Mouse (Mus musculus): ENCODE measurements at regions not wholly inside any gene's neighbourhood (a gene's known extent, or its start where the extent isn't known, plus 50 kb on each side); places are given as distances from the start of the nearest gene placed in this dataset.

DNA sequence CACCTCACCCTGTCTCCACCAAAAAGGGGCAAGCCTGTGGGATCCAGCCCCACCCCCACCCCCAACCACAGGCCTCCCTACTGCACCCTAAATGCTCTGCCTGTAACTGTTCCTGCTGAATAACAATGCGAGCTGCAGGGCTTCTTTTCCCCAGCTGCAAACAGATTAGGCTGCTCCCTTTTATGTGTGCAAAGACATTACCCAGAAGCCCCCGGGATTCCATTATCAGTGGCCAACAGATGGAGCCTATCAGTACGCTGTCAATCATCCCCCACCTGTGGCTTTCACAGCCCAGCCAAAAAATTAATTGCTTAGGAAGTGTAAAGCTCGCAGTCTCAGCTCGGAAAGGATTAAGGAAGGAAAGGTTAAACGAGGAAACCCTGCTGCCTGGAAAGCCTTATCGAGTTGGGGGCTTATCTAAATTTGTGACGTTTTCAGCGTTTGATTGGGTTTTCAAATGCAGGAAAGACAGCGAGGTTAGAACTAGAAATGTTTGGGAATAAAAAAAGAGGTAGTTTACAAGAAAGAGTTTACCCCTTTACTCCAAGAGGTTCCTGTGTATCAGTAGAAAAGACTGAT, 263.2 kb upstream of the Myo3a start:
- H3K27me3 ChIP-seq (ENCODE audit: control insufficient read depth, insufficient read depth, low read length): no peaks in the 10 kb centered on the region
- peak overlapping the region; percentile 68 for H3K4me2 ChIP-seq (ENCODE audit: low read depth)
- peak overlapping the region; percentile 21 to 34; a peak in 3 of 4 replicates for H3K4me3 ChIP-seq (ENCODE audit: insufficient read depth in 1 of 2, low read depth in 2 of 2, low read length in 2 of 2)
- peak overlapping the region; percentile 32 for H3K9ac ChIP-seq (replicated peaks)
- WGBS (ENCODE audit: insufficient replicate concordance): 1% methylated on average over 10 of the region's 10 CpGs
- peaks cover 15 to 19% of the 10 kb centered on the region in 2 experiments for H3K4me1 ChIP-seq (replicated peaks; ENCODE audit: control insufficient read depth in 2 of 2, insufficient read depth in 2 of 2, low read length in 1 of 2)
- no peak for TF ChIP-seq CTCF (IDR thresholded peaks at IDR 0.05; ENCODE audit: low read depth)
- peak; percentile 89 for TF ChIP-seq EP300 (IDR thresholded peaks at IDR 0.05; ENCODE audit: low read depth)
- ATAC-seq (ENCODE audit: insufficient read depth): peak; percentile 93
- no peaks in the 10 kb centered on the region for H3K36me3 ChIP-seq (replicated peaks; ENCODE audit: control insufficient read depth, insufficient read depth, low read depth)
- H3K9me3 ChIP-seq (ENCODE audit: control insufficient read depth, low read length): no peaks in the 10 kb centered on the region
- H3K27ac ChIP-seq: peak overlapping the region; percentile 82
- DNase-seq (ENCODE audit: low read depth in 3 of 3, low spot score in 3 of 3): peak; percentile 78 to 81 (median 79)

DNA sequence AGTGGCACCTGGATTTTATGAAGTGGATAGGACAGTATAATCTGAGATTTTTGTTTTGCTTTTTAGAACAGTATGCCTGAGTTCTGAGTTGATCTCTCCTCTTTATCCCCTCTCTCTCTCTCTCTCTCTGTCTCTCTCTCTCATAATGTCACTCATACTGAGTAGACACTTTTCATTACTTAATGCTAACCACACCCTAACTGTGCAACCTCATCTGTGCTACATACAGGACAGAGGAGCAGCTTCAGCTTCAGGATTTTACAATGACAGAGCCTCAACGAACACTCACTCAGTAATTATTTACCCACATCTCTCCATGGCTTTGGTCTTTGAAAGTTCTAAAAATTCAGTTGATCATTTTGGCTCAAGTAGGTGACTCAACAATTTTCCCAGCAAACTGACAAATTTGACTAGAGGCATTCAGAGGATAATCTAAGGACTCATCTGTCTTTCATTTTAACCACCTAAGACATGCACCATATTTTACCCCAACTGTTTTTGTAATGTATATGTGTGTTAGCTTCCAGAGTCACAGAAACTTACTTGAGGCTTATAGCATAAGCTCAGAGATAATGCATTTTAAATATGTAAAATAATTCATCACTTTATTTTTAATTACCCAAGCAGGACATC, 256.4 kb upstream of the Myo3a start:
- ATAC-seq (ENCODE audit: insufficient read depth) (no peak), DNase-seq (ENCODE audit: low read depth in 3 of 3, low spot score in 3 of 3) (no peak)
- Histone ChIP-seq H3K4me3 (ENCODE audit: insufficient read depth in 1 of 2, low read depth in 2 of 2, low read length in 2 of 2) (no peak overlapping the region), H3K27ac (no peak overlapping the region), H3K36me3 (replicated peaks; ENCODE audit: control insufficient read depth, insufficient read depth, low read depth) (no peaks in the 10 kb centered on the region), H3K4me1 (replicated peaks; ENCODE audit: control insufficient read depth in 2 of 2, insufficient read depth in 2 of 2, low read length in 1 of 2) (peaks cover 0 to 6% of the 10 kb centered on the region in 2 experiments; a peak in 2 of 4 replicates), H3K9ac (replicated peaks) (no peak overlapping the region), H3K27me3 (ENCODE audit: control insufficient read depth, insufficient read depth, low read length) (no peaks in the 10 kb centered on the region), H3K4me2 (ENCODE audit: low read depth) (no peak overlapping the region), H3K9me3 (ENCODE audit: control insufficient read depth, low read length) (no peaks in the 10 kb centered on the region)
- WGBS (ENCODE audit: insufficient replicate concordance): 15% methylated on average over 1 of the region's 1 CpGs
- TF ChIP-seq CTCF (IDR thresholded peaks at IDR 0.05; ENCODE audit: low read depth) (no peak), EP300 (IDR thresholded peaks at IDR 0.05; ENCODE audit: low read depth) (no peak)

- H3K4me1 ChIP-seq (replicated peaks; ENCODE audit: control insufficient read depth in 2 of 2, insufficient read depth in 2 of 2, low read length in 1 of 2): peaks cover 0 to 10% of the 10 kb centered on the region in 2 experiments; a peak in 2 of 4 replicates
- H3K9me3 ChIP-seq (ENCODE audit: control insufficient read depth, low read length): no peaks in the 10 kb centered on the region
- ATAC-seq (ENCODE audit: insufficient read depth) (peak; percentile 39; the same call in 1 of the 2 replicates), DNase-seq (ENCODE audit: low read depth in 3 of 3, low spot score in 3 of 3) (no peak)
- H3K9ac ChIP-seq (replicated peaks): no peak overlapping the region
- H3K36me3 ChIP-seq (replicated peaks; ENCODE audit: control insufficient read depth, insufficient read depth, low read depth): no peaks in the 10 kb centered on the region
- 10% methylated on average over 3 of the region's 3 CpGs for WGBS (ENCODE audit: insufficient replicate concordance)
- TF ChIP-seq EP300 (IDR thresholded peaks at IDR 0.05; ENCODE audit: low read depth) (peak; percentile 34; the same call in 1 of the 2 replicates), CTCF (IDR thresholded peaks at IDR 0.05; ENCODE audit: low read depth) (no peak)
- H3K4me2 ChIP-seq (ENCODE audit: low read depth): no peak overlapping the region
- no peak overlapping the region for H3K4me3 ChIP-seq (ENCODE audit: insufficient read depth in 1 of 2, low read depth in 2 of 2, low read length in 2 of 2)
- no peaks in the 10 kb centered on the region for H3K27me3 ChIP-seq (ENCODE audit: control insufficient read depth, insufficient read depth, low read length)
- H3K27ac ChIP-seq: no peak overlapping the region
These were observed 252.7 kb upstream of the Myo3a start for GRCm38 (mm10) chr2:21974599-21974998.

- ATAC-seq (ENCODE audit: insufficient read depth): no peak
These were observed 251.8 kb upstream of the Myo3a start for GRCm38 (mm10) chr2:21975547-21975946.

GRCm38 (mm10) chr2:21976337-21976736, 251.0 kb upstream of the Myo3a start:
- no peak for DNase-seq (ENCODE audit: low read depth in 3 of 3, low spot score in 3 of 3)
- Histone ChIP-seq H3K27me3 (ENCODE audit: control insufficient read depth, insufficient read depth, low read length) (no peaks in the 10 kb centered on the region), H3K9ac (replicated peaks) (no peak overlapping the region), H3K4me1 (replicated peaks; ENCODE audit: control insufficient read depth in 2 of 2, insufficient read depth in 2 of 2, low read length in 1 of 2) (peaks cover 0 to 7% of the 10 kb centered on the region in 2 experiments; a peak in 2 of 4 replicates), H3K4me2 (ENCODE audit: low read depth) (no peak overlapping the region), H3K9me3 (ENCODE audit: control insufficient read depth, low read length) (no peaks in the 10 kb centered on the region), H3K36me3 (replicated peaks; ENCODE audit: control insufficient read depth, insufficient read depth, low read depth) (no peaks in the 10 kb centered on the region), H3K27ac (no peak overlapping the region), H3K4me3 (ENCODE audit: insufficient read depth in 1 of 2, low read depth in 2 of 2, low read length in 2 of 2) (no peak overlapping the region)
- TF ChIP-seq CTCF (IDR thresholded peaks at IDR 0.05; ENCODE audit: low read depth) (no peak), EP300 (IDR thresholded peaks at IDR 0.05; ENCODE audit: low read depth) (no peak)
- peak; percentile 56; the same call in 1 of the 2 replicates for ATAC-seq (ENCODE audit: insufficient read depth)

More at GRCm38 (mm10) chr2:21975547-21975946, 251.8 kb upstream of the Myo3a start:
- H3K4me1 ChIP-seq (replicated peaks; ENCODE audit: control insufficient read depth in 2 of 2, insufficient read depth in 2 of 2, low read length in 1 of 2): peaks cover 0 to 10% of the 10 kb centered on the region in 2 experiments; a peak in 2 of 4 replicates
- WGBS (ENCODE audit: insufficient replicate concordance): 35% methylated on average over 1 of the region's 1 CpGs
- no peak for DNase-seq (ENCODE audit: low read depth in 3 of 3, low spot score in 3 of 3)
- no peak for TF ChIP-seq EP300 (IDR thresholded peaks at IDR 0.05; ENCODE audit: low read depth)
- no peak for TF ChIP-seq CTCF (IDR thresholded peaks at IDR 0.05; ENCODE audit: low read depth)
- no peak overlapping the region for H3K9ac ChIP-seq (replicated peaks)
- H3K4me3 ChIP-seq (ENCODE audit: insufficient read depth in 1 of 2, low read depth in 2 of 2, low read length in 2 of 2): no peak overlapping the region
- no peaks in the 10 kb centered on the region for H3K27me3 ChIP-seq (ENCODE audit: control insufficient read depth, insufficient read depth, low read length)
- no peak overlapping the region for H3K4me2 ChIP-seq (ENCODE audit: low read depth)
- no peaks in the 10 kb centered on the region for H3K9me3 ChIP-seq (ENCODE audit: control insufficient read depth, low read length)
- H3K27ac ChIP-seq: no peak overlapping the region
- no peaks in the 10 kb centered on the region for H3K36me3 ChIP-seq (replicated peaks; ENCODE audit: control insufficient read depth, insufficient read depth, low read depth)

Data from liver, embryonic 14.5 days (tissue).